Mouse (Mus musculus): Measurements from ENCODE around the gene Ccdc9. TPM values are rescaled to one million over a fixed set of nuclear protein-coding genes. Genes with fewer than 3 reads are reported as not detected.

Ccdc9 gene
- polyA plus RNA-seq (2015; fragmentation: Nextera tagmentation; extraction: Ambion mirVana): 23.3 and 24.5 TPM in 2 replicates

- Histone ChIP-seq H3K9ac (replicated peaks) (peak within 1 kb of the TSS; percentile 58), H3K9me3 (replicated peaks) (no peaks in the 10 kb centered on the region), H3K36me3 (peaks cover 23% of the 10 kb centered on the region), H3K27ac (replicated peaks) (peak within 1 kb of the TSS; percentile 97), H3K4me1 (peaks cover 16% of the 10 kb centered on the region), H3K4me3 (replicated peaks) (peak within 1 kb of the TSS; percentile 66), H3K27me3 (replicated peaks) (no peaks in the 10 kb centered on the region), H3K4me2 (peak within 1 kb of the TSS; percentile 62)
- ATAC-seq (ENCODE audit: low FRiP score): peak; percentile 94
- WGBS: 1% methylated on average over 70 of the region's 70 CpGs
Measured at GRCm38 (mm10) chr7:16286026-16286961, at the start of gene Ccdc9. Ccdc9 (minus strand) TSS chr7:16286795.

- Histone ChIP-seq H3K4me3 (replicated peaks) (no peak overlapping the region), H3K9ac (replicated peaks) (no peak overlapping the region), H3K36me3 (peaks cover 56% of the 10 kb centered on the region), H3K4me2 (no peak overlapping the region), H3K4me1 (no peaks in the 10 kb centered on the region), H3K27ac (replicated peaks) (no peak overlapping the region), H3K9me3 (replicated peaks) (no peaks in the 10 kb centered on the region), H3K27me3 (replicated peaks) (no peaks in the 10 kb centered on the region)
- no peak for ATAC-seq (ENCODE audit: low FRiP score)
- 90% methylated on average over 3 of the region's 3 CpGs for WGBS
Measured at GRCm38 (mm10) chr7:16329146-16329545, 42.6 kb upstream of the Ccdc9 start.

- ATAC-seq (ENCODE audit: low FRiP score): no peak
- Histone ChIP-seq H3K4me2 (no peak overlapping the region), H3K4me1 (no peaks in the 10 kb centered on the region), H3K27ac (replicated peaks) (no peak overlapping the region), H3K36me3 (peaks cover 46% of the 10 kb centered on the region), H3K27me3 (replicated peaks) (no peaks in the 10 kb centered on the region), H3K9me3 (replicated peaks) (no peaks in the 10 kb centered on the region), H3K9ac (replicated peaks) (no peak overlapping the region), H3K4me3 (replicated peaks) (no peak overlapping the region)
- WGBS: 92% methylated on average over 2 of the region's 2 CpGs
Measured at GRCm38 (mm10) chr7:16326607-16326971, 40.0 kb upstream of the Ccdc9 start.

- Histone ChIP-seq H3K9ac (replicated peaks) (no peak overlapping the region), H3K4me1 (no peaks in the 10 kb centered on the region), H3K9me3 (replicated peaks) (no peaks in the 10 kb centered on the region), H3K4me2 (no peak overlapping the region), H3K27me3 (replicated peaks) (no peaks in the 10 kb centered on the region), H3K4me3 (replicated peaks) (no peak overlapping the region), H3K36me3 (peaks cover 46% of the 10 kb centered on the region), H3K27ac (replicated peaks) (no peak overlapping the region)
- ATAC-seq (ENCODE audit: low FRiP score): peak; percentile 55
- WGBS: 34% methylated on average over 8 of the region's 8 CpGs
Measured at GRCm38 (mm10) chr7:16325920-16326606, 39.5 kb upstream of the Ccdc9 start.

GRCm38 (mm10) chr7:16324661-16325060 lies 38.1 kb upstream of the Ccdc9 start:
- Histone ChIP-seq H3K27me3 (replicated peaks) (no peaks in the 10 kb centered on the region), H3K9ac (replicated peaks) (no peak overlapping the region), H3K4me2 (no peak overlapping the region), H3K36me3 (peaks cover 32% of the 10 kb centered on the region), H3K4me3 (replicated peaks) (no peak overlapping the region), H3K9me3 (replicated peaks) (no peaks in the 10 kb centered on the region), H3K27ac (replicated peaks) (no peak overlapping the region), H3K4me1 (no peaks in the 10 kb centered on the region)
- WGBS: 95% methylated on average over 7 of the region's 7 CpGs
- no peak for ATAC-seq (ENCODE audit: low FRiP score)

GRCm38 (mm10) chr7:16320479-16320878 lies 33.9 kb upstream of the Ccdc9 start:
- WGBS: 91% methylated on average over 6 of the region's 6 CpGs
- Histone ChIP-seq H3K27me3 (replicated peaks) (no peaks in the 10 kb centered on the region), H3K36me3 (peaks cover 22% of the 10 kb centered on the region; the same call in 1 of the 2 replicates), H3K9ac (replicated peaks) (no peak overlapping the region), H3K27ac (replicated peaks) (no peak overlapping the region), H3K9me3 (replicated peaks) (no peaks in the 10 kb centered on the region), H3K4me2 (no peak overlapping the region), H3K4me1 (no peaks in the 10 kb centered on the region), H3K4me3 (replicated peaks) (no peak overlapping the region)
- no peak for ATAC-seq (ENCODE audit: low FRiP score)

GRCm38 (mm10) chr7:16319216-16319615 lies 32.6 kb upstream of the Ccdc9 start:
- Histone ChIP-seq H3K27me3 (replicated peaks) (no peaks in the 10 kb centered on the region), H3K9me3 (replicated peaks) (no peaks in the 10 kb centered on the region), H3K36me3 (peaks cover 18% of the 10 kb centered on the region; the same call in 1 of the 2 replicates), H3K4me2 (no peak overlapping the region), H3K4me3 (replicated peaks) (no peak overlapping the region), H3K4me1 (peaks cover 4% of the 10 kb centered on the region), H3K9ac (replicated peaks) (no peak overlapping the region), H3K27ac (replicated peaks) (no peak overlapping the region)
- no peak for ATAC-seq (ENCODE audit: low FRiP score)
- 94% methylated on average over 4 of the region's 4 CpGs for WGBS

GRCm38 (mm10) chr7:16317094-16317493 lies 30.5 kb upstream of the Ccdc9 start:
- H3K4me2 ChIP-seq: no peak overlapping the region
- H3K9ac ChIP-seq (replicated peaks): no peak overlapping the region
- H3K27ac ChIP-seq (replicated peaks): no peak overlapping the region
- H3K36me3 ChIP-seq: peaks cover 15% of the 10 kb centered on the region; the same call in 1 of the 2 replicates
- no peaks in the 10 kb centered on the region for H3K9me3 ChIP-seq (replicated peaks)
- H3K4me3 ChIP-seq (replicated peaks): no peak overlapping the region
- ATAC-seq (ENCODE audit: low FRiP score): no peak
- WGBS: 89% methylated on average over 14 of the region's 14 CpGs
- H3K4me1 ChIP-seq: peaks cover 22% of the 10 kb centered on the region
- no peaks in the 10 kb centered on the region for H3K27me3 ChIP-seq (replicated peaks)

GRCm38 (mm10) chr7:16315222-16315759 lies 28.7 kb upstream of the Ccdc9 start:
- Histone ChIP-seq H3K36me3 (peaks cover 15% of the 10 kb centered on the region; the same call in 1 of the 2 replicates), H3K9me3 (replicated peaks) (no peaks in the 10 kb centered on the region), H3K4me2 (no peak overlapping the region), H3K9ac (replicated peaks) (no peak overlapping the region), H3K4me1 (peaks cover 40% of the 10 kb centered on the region), H3K27ac (replicated peaks) (no peak overlapping the region), H3K27me3 (replicated peaks) (no peaks in the 10 kb centered on the region), H3K4me3 (replicated peaks) (no peak overlapping the region)
- ATAC-seq (ENCODE audit: low FRiP score): no peak
- 70% methylated on average over 4 of the region's 4 CpGs for WGBS

GRCm38 (mm10) chr7:16314221-16314775 lies 27.7 kb upstream of the Ccdc9 start:
- ATAC-seq (ENCODE audit: low FRiP score): no peak; the same call in none of the 2 replicates

GRCm38 (mm10) chr7:16313481-16314220 lies 27.1 kb upstream of the Ccdc9 start:
- H3K9me3 ChIP-seq (replicated peaks): no peaks in the 10 kb centered on the region
- peak overlapping the region; percentile 95 for H3K4me2 ChIP-seq
- peak overlapping the region; percentile 91 for H3K27ac ChIP-seq (replicated peaks)
- peaks cover 54% of the 10 kb centered on the region for H3K4me1 ChIP-seq
- H3K36me3 ChIP-seq: peaks cover 15% of the 10 kb centered on the region; the same call in 1 of the 2 replicates
- ATAC-seq (ENCODE audit: low FRiP score): peak; percentile 63
- H3K27me3 ChIP-seq (replicated peaks): no peaks in the 10 kb centered on the region
- H3K4me3 ChIP-seq (replicated peaks): peak overlapping the region; percentile 69
- H3K9ac ChIP-seq (replicated peaks): peak overlapping the region; percentile 84
- under 1% methylated on average over 64 of the region's 66 CpGs for WGBS

More at GRCm38 (mm10) chr7:16314221-16314775, 27.7 kb upstream of the Ccdc9 start:
- H3K27me3 ChIP-seq (replicated peaks): no peaks in the 10 kb centered on the region
- H3K9ac ChIP-seq (replicated peaks): peak overlapping the region; percentile 84
- H3K4me3 ChIP-seq (replicated peaks): peak overlapping the region; percentile 69
- H3K27ac ChIP-seq (replicated peaks): peak overlapping the region; percentile 91
- no peaks in the 10 kb centered on the region for H3K9me3 ChIP-seq (replicated peaks)
- peaks cover 48% of the 10 kb centered on the region for H3K4me1 ChIP-seq
- 11% methylated on average over 13 of the region's 13 CpGs for WGBS
- H3K36me3 ChIP-seq: peaks cover 15% of the 10 kb centered on the region; the same call in 1 of the 2 replicates
- H3K4me2 ChIP-seq: peak overlapping the region; percentile 95
